Mouse (Mus musculus): ENCODE data around the gene Ppp1r36. TPM values are rescaled to one million over a fixed set of nuclear protein-coding genes. Genes with fewer than 3 reads are reported as not detected.

The Ppp1r36 gene
- under 1 TPM; 0.24 to 0.78 TPM for total RNA-seq (2021)
- long read RNA-seq, experiment 1, result 0 reads
- long read RNA-seq, experiment 2, result 0 reads

DNA sequence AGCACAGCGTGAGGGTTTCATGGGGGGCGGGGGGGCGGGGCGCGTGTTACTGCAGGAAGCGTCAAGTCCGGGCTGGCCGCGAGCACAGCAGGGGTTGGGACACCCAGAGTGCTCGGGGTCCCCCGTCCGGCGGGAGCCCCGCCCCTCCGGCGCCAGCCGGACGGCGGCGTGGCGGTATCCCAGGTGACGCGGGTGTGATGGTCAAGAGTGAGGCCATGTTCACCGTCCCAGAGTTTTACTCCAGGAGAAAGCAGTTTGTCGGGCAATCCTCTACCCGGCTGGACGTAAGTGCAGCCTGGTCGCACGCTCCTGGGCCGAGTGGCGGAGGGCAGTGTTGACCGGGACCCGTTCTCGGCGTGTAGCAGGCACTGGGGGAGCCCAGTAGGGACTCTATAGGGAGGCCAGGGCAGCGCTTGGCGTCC is at the start of gene Ppp1r36:
Ppp1r36 (plus strand) TSS at position 106 of the 422 bp plus-strand sequence.
- DNase-seq, result peak; percentile 40
- intact Hi-C loops (cut with DNase I), result no loop called here

DNA sequence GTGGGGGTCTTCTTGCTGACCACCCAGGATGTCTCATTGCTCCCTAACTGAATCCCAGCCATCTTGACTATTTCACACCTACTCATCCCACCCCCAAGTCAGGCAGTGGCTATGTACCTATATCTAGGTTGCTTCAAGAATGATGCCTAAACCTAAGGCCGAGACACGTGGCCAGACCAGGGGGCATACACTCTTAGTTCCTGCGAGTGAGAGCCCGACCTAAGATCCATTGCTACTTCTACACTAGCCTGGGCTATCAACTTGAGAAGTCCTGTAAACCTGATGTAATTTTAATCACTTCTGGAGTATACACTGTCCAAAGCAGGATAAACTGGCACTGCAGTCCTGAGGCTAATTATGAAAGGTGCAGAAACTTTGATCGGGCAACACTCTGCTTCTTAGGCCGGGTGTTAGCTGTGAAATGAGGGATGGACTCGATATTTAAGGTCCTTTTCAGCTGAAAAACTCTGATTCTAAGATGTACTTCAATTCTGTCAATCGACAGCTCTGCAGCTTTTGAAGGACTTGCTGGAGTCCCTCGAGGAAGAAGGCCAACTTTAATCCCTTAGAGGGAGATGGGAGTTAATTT is 49.0 kb upstream of the Ppp1r36 start:
- no peak for DNase-seq
- intact Hi-C loops (cut with DNase I), result no loop called here

DNA sequence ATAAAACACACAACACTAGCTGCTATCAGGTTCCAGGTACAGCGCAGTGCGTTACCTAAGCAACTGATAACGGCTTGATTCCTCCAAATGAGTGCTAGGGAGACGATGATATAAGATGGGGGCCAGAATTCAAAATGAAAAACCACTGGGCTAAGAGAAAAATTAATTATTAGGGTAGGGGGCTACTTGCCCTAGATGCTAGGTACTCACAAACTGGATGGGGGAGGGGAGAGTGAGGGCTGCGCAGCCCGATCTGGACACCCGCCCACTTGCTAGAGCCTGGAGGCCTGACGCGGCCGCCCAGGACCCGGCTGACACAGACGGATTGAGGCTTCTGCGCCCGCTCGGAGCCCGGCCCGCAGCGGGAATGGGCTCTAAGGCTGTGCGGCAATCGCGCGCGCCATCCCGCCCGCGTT is 48.5 kb upstream of the Ppp1r36 start:
- peak in 1 of 2 experiments; percentile 66 for DNase-seq
- intact Hi-C loops (cut with DNase I), result no loop called here

DNA sequence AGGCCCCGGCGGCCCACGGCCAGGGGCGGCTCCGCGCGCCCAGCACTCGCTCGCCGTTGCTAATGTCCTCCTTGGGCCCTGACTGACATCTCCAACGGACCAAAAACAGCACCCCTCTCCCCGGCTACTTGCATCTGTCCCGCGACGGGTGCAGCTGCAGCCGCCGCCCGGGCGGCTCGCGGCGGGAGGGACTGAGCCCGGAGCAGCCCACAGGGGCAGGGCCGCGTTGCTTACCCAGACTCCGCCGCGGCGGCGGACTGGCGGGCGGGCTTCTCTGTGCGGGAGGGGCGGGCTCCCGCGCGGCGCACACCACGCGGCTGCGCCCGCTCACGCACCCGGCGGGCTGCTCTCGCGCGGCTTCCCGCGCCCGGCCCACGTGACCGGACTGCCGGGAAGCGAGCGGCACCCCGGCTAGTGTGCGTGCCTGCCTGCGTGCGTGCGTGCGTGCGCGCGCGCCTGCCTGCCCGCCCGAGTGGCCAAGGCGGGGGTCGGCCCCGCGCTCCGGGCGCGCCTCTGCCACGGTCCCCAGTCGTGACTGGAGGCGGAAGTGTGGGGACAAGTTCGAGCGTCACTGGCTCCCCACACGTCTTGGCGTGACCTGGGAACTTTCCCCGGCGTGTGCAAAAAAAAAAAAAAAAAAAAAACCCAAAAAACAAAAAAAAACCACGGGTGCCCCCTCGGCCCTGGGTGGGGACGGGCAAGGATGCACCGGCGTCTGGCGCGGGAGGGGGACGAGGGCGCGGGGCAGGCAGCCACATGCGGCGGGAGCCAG is 47.9 kb upstream of the Ppp1r36 start, which contains the start of gene Zbtb25:
Zbtb25 (minus strand) TSS at position 397 of the 772 bp plus-strand sequence.
- DNase-seq, result peak; percentile 88 to 89
- intact Hi-C loops (cut with DNase I), result no loop called here

DNA sequence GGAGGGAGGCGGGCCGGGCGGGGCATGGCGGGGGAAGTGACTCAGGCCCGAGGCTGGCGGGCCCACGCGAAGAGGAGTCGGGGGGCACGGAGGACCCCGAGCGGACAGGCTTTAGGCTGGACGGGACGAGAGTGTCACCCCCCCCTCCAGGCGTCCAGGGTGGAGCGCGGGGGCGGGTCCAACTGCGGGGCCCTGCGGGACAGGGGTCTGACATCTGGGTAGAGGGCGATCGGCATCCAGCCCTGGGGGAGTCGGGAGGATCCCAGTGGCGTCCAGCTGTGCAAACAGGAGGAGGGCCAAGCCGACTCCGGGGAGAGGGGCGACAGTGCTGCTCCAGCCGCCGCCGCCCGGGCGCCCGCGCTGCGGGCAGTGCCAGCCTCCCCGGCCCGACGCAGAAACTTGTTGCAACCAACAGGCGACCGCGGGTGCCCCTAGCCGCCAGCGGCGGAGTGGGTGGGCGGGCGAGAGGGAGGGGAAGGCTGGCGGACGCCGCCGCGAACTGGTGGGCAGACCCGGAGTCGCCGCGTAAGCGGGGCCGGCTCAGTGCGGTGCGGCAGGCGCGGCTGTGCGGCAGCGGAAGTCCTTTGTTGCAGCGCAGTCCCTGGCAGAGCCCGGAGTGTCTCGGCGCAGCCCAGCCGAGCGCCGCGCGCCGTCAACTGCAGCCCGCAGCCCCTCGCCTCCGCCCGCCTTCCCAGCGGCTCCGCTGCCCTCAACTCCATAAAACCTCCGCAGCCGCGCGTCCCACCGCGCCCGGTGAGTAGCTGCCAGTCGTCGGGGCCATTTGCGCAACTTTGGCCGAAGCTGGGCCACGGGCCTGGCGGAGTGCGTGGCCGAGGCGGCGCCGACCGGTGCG is 47.1 kb upstream of the Ppp1r36 start, which contains the start of gene Zbtb1:
Zbtb1 (plus strand) TSS at position 289 of the 853 bp plus-strand sequence.
- peak; percentile 82 to 84 for DNase-seq
- intact Hi-C loops (cut with DNase I), result loop anchor here (2.0 to 10.0 kb wide), 2 partner anchors 33 to 105 kb away; no protein-coding TSS in a partner anchor

DNA sequence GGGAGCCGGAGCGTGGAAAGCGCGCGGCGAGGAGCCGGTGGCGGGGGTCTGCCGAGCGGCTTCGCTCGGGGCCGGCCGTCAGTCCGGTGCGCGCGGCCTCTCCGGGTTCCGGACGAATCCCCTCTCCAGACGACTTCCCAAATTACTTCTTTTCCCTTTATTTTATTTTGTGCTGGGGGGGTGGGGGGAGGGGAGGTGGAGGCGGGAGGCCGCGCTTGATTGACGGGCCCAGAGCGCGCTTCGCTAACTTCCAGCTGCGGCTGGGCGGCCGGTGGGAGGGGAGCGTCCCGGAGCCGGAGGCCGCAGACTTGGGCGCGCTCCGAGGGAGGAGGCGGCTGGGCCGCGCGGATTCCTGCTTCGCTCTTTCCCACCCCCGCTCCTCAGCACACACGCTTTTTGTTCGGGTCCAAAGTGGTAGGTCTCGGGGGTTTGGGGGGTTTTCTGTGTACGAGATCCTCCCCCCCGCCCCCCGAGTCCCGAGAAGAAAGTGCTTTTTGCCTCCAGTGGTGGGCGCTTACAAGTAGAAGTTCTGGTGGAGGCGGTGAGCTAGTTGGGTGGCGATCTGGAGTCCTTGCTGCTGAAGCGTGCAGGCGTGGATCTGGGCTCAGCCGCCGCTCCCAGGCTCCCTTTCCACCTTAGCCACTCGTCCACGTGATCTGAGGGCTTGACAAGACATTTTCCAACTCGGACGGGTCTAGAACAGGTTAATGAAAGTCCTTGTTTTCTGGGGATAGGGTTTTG is 46.3 kb upstream of the Ppp1r36 start:
- intact Hi-C loops (cut with DNase I), result loop anchor here (2.0 to 10.0 kb wide), 2 partner anchors 32 to 104 kb away; no protein-coding TSS in a partner anchor
- DNase-seq, result peak; percentile 88 to 90

DNA sequence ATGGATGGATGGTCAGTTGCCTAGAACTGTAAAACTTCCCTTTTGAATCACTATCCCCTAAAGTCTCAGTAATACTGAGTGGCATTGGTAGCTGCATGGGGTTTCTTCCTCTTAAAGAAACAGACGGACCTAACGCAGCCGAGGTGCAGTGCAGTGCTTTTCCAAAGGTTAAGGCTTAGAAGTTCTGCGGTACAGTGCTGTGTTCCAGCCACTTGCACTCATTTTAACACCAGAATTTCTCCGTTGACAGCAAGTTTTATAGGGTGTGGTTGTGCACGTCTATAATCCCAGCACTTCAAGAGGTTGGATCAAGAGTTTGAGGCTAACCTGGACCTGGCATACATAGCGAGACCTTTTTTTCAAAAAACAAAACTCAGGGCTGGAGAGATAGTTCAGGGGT is 45.3 kb upstream of the Ppp1r36 start:
- no peak for DNase-seq
- intact Hi-C loops (cut with DNase I), result loop anchor here (10.0 kb wide), 1 partner anchor 103 kb away; no protein-coding TSS in a partner anchor

DNA sequence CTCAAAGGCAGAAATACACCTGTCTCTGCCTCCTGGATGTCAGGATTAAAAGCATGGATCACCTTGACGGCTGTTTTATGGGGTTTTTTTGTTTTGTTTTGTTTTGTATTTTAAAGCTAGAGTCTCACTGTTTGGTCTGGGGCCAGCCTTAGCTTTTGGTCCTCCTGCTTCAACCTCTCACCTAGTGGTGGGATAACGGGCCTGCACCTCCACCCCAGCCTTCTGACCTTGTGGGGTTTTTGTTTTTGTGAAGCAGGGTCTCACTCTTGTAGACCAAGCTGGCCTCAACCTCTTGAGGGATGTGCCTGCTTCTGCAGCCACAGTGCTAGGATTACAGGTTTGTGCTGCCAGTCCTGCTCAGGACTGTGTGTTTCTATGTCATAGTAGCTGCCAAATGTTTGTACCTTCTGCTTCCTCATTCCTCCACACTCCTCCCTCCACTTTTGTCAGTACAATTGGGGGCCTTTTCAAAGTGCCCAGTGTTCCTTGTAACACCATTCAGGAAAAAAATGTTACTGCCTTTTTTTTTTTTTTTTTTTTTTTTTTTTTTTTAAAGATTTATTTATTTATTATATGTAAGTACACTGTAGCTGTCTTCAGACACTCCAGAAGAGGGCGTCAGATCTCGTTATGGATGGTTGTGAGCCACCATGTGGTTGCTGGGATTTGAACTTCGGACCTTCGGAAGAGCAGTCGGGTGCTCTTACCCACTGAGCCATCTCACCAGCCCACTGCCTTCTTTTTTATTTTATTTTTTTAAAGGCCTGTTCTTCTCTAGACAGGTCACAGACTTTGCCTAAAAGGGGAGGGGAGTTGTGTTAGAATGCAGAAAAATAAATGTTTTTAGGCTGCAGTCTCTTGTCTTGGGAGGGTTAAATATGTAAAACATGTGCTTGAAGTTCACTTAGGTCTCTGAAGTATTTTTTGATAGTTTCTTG is 44.2 kb upstream of the Ppp1r36 start:
- intact Hi-C loops (cut with DNase I), result loop anchor here (10.0 kb wide), 1 partner anchor 102 kb away; no protein-coding TSS in a partner anchor
- DNase-seq, result no peak

DNA sequence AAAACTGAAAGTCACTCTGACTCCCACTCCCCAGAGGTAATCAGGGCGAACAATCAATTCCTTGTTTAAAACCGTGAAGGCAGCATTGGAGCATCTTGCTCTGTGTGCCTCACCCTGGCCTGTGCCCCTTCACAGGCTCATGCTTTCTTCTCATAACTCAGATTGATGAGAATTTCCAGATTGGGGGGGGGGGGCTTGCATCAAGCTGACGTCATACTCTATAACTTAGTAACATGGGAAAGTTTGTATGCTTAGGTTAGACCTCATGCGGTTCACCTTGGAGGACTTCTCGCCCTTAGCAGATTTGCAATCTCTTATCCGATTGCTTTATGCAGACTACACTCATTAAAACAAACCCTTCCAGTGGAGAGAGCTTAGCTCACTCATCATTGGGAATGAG is 43.3 kb upstream of the Ppp1r36 start:
- DNase-seq, result no peak
- intact Hi-C loops (cut with DNase I), result loop anchor here (10.0 kb wide), 1 partner anchor 101 kb away; no protein-coding TSS in a partner anchor

DNA sequence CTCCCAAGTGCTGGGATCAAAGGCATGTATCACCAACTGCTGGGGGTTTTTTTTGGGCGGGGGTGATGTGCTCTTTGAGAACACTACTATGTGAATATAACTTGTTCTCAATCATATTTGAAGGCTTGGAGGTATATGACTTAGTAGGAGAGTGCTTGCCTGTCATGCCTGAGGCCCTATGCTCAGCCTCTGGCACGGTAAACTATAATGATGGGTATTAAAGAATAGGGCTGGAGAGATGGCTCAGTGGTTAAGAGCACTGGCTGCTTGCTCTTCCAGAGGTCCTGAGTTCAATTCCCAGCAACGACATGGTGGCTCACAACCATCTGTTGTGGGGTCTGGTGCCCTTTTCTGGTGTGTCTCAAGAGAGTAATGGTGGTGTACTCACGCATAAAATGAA is 42.4 kb upstream of the Ppp1r36 start:
- DNase-seq, result no peak
- intact Hi-C loops (cut with DNase I), result loop anchor here (10.0 kb wide), 1 partner anchor 100 kb away; no protein-coding TSS in a partner anchor

DNA sequence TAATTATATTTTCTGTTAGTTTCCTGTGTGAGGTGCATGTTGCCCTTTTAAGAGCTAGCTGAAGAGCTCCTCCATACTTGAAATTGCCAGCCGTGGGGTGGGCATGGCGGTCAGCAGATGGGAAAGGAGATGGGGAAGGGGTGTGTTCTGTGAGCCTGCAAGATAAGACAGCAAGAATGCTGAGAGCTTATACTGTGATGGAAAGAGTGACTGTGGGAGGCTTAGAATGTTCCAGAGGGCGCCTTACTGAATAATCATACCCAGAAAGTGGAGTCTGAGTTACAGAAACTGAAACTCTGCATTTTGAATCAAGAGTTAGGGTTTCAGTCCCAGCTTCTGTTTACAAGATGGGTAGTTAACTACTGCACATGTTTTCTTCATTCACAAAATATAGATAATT is 41.8 kb upstream of the Ppp1r36 start:
- DNase-seq, result no peak
- intact Hi-C loops (cut with DNase I), result loop anchor here (10.0 kb wide), 1 partner anchor 99 kb away; no protein-coding TSS in a partner anchor

DNA sequence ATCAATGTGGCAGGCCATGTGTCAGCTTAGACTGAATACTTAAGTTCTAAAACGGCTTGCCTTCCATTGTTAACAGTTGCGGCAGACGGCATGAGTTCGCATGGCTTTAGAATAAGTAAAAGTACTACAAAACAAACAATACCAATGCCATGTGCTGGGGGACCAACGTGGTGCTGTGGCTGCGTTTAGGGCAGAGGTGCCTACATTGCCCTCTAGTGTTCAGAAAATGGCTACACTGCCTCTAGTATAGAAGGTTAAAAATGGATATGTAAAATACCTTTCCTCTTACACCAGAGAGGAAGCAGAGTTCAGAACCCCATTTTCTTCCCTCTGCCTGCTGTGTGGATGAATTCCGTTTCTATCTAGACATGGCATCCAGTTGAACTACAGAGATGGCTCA is 40.7 kb upstream of the Ppp1r36 start:
- intact Hi-C loops (cut with DNase I), result loop anchor here (10.0 kb wide), 1 partner anchor 98 kb away; no protein-coding TSS in a partner anchor
- peak in 1 of 2 experiments; percentile 18 for DNase-seq

DNA sequence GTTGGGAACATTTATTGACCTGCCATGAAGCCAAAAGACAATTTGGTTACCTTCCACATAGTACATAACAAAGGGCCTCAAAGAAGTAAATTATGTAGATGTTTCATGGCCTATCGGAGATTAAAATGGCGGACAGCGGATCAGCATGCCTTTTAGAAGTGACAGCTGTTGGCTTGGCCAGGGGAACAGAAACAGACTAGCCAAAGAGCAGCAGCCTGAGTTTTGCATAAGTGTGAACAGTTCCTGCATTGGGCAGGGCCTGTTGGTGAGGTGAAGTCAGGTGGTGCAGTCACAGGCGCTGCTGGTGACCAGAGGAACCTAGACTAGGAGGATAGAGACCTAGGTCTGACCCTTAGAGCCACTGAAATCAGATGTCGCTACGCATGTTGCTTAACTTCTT is 40.3 kb upstream of the Ppp1r36 start:
- intact Hi-C loops (cut with DNase I), result loop anchor here (10.0 kb wide), 1 partner anchor 98 kb away; no protein-coding TSS in a partner anchor
- no peak for DNase-seq

DNA sequence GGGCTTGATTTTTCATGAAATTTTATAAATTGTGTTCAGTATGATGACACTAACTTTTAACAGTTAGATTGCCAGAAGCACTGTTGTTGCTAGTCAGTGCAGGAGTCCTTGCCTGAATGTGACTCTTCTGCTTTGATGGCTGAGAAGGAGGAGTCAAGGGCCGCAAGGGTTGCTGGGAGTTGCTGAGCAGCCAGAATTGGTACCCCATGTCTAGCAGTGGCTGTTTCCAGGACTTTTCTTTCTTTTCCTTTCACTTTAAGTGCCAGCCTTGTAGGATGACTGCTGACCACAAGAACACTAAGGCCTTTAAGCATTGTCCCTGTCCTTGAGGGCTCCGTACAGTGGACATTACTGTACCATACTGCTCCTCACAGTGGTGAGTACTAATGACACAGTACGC is 39.6 kb upstream of the Ppp1r36 start:
- intact Hi-C loops (cut with DNase I), result loop anchor here (10.0 kb wide), 1 partner anchor 97 kb away; no protein-coding TSS in a partner anchor
- DNase-seq, result no peak

DNA sequence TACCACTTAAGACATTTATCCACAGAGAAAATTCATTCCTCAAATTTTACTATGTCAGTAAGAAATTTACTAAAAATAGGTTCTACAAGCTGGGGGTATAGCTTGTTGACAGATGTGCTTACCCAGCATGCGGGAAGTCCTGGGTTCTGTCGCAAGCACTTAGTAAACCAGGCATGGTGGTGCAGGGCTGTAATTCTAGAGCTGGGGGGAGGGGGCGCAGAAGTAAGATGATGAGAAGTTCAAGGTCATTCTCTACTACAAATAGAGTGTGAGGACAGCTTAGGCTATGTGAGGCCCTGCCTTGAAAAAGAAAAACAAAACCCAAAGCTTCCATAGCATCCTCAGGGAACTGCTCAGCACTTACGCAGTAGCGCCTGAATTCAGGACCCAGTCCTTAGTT is 38.8 kb upstream of the Ppp1r36 start:
- intact Hi-C loops (cut with DNase I), result loop anchor here (10.0 kb wide), 1 partner anchor 96 kb away; no protein-coding TSS in a partner anchor
- no peak for DNase-seq

DNA sequence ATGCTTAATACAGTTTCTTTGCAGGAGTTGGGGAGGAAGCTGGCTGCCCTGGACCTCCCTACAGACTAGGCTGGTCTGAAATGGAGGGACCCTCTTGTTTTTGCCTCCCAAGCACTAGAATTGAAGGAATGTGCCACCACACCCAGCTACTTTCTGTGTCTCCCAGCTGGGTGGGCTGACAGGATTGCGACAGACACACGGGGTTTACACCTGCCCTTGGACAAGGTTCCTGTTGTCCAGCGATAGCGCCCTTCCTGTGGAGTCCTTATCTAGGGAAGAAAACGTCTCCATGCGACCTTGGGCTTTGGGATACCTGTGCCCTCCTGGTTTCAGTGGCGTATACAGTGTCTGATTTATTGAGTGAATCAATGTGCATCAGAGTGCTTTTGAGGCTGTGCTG is 37.2 kb upstream of the Ppp1r36 start:
- DNase-seq, result no peak
- intact Hi-C loops (cut with DNase I), result no loop called here

DNA sequence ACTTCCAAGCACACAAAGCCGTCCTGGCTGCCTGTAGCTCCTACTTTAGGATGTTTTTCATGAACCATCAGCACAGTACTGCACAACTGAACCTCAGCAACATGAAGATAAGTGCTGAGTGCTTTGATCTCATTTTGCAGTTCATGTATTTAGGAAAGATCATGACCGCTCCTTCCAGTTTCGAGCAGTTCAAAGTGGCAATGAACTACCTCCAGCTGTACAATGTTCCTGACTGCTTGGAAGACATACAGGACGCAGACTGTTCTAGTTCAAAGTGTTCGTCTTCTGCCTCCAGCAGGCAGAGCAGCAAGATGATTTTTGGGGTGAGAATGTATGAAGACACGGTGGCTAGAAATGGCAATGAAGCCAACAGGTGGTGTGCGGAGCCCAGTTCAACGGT is 32.0 kb upstream of the Ppp1r36 start:
- intact Hi-C loops (cut with DNase I), result no loop called here

DNA sequence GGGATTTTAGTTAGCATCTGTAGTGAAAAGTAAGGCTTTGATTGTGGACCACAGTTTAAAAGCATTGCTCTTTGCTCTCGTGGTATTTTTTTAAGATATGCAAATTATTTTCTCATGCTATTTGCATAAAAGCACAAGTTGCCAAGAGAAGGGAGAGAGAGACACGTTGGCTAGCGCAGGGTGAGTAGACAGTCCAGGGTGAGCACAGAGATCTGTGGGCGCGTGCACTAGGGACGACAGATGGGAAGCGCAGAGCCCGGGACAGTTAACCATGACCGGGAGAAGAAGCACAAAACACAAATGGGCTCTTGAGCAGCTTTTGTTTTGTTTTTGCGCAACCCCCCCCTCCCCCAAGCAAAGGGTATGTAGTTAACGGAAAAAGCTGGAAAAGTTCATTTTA is 28.5 kb upstream of the Ppp1r36 start:
- DNase-seq, result no peak
- intact Hi-C loops (cut with DNase I), result no loop called here

More for the DNA sequence above, 32.0 kb upstream of the Ppp1r36 start:
- DNase-seq, result no peak

Data from heart, postnatal 14 days (tissue).